Mouse (Mus musculus) heart, embryonic 15.5 days (tissue): ENCODE results near the gene Gsk3a. TPM values are rescaled to one million over a fixed set of nuclear protein-coding genes. Genes with fewer than 3 reads are reported as not detected.

Source experiments
- ATAC-seq: fragments of 200-750 bp; cut with Nextera tagmentation; replicated peaks from 2 replicates; pipeline ENCODE4 v1.8.0; 2017; ENCODE audit warnings: low read depth, moderate TSS enrichment; ENCODE audit not compliant: insufficient number of reproducible peaks, insufficient read depth, low FRiP score
- H3K27ac ChIP-seq: fragments of 300-500 bp; sonication (generic); 2 replicates; pipeline ENCODE4 v1.5.1; 2015; ENCODE audit warnings: mild to moderate bottlenecking, inconsistent platforms
- H3K27me3 ChIP-seq: fragments of 300-500 bp; sonication (generic); 2 replicates; pipeline ENCODE4 v1.6.1; 2015; ENCODE audit warnings: inconsistent platforms
- H3K36me3 ChIP-seq: fragments of 300-500 bp; sonication (generic); 2 replicates; pipeline ENCODE4 v1.6.1; 2015; ENCODE audit warnings: mild to moderate bottlenecking, inconsistent platforms
- H3K4me1 ChIP-seq: fragments of 300-500 bp; sonication (generic); replicated peaks from 2 replicates; pipeline ENCODE4 v1.6.1; 2015; ENCODE audit warnings: inconsistent platforms
- H3K4me2 ChIP-seq: fragments of 300-500 bp; sonication (generic); 2 replicates; pipeline ENCODE4 v1.6.1; 2015; ENCODE audit warnings: inconsistent platforms, mild to moderate bottlenecking, moderate library complexity
- H3K4me3 ChIP-seq: fragments of 300-500 bp; sonication (generic); 2 replicates; pipeline ENCODE4 v1.5.1; 2015; ENCODE audit warnings: mild to moderate bottlenecking, inconsistent platforms
- H3K9ac ChIP-seq: fragments of 300-500 bp; sonication (generic); 2 replicates; pipeline ENCODE4 v1.6.1; 2015; ENCODE audit warnings: mild to moderate bottlenecking, inconsistent platforms
- H3K9me3 ChIP-seq: fragments of 300-500 bp; sonication (generic); replicated peaks from 2 replicates; pipeline ENCODE4 v1.6.1; 2016; ENCODE audit warnings: inconsistent platforms
- WGBS: fragments of 180-500 bp; shearing (Covaris S2); methylation state at CpG from one replicate; pipeline ENCODE4 v1.1.7; 2015; ENCODE audit warnings: mixed read lengths; 5-methylcytosine and 5-hydroxymethylcytosine counted together
- polyA plus RNA-seq: library from polyadenylated mRNA; unstranded; fragments of >200 nt; fragmentation: Nextera tagmentation; extraction: Ambion mirVana; gene quantifications from 2 replicates; pipeline ENCODE4 v1.2.1, GENCODE M21; 2015

The Gsk3a gene
- polyA plus RNA-seq, 1 experiment from 2014 or later, result 6.6 TPM

- H3K4me2 ChIP-seq, result no peak overlapping the region
- no peak for ATAC-seq
- 57% methylated on average over 5 of the region's 5 CpGs for WGBS
- H3K4me3 ChIP-seq, result no peak overlapping the region
- peaks cover 19% of the 10 kb centered on the region for H3K4me1 ChIP-seq
- H3K27ac ChIP-seq, result no peak overlapping the region
- H3K9ac ChIP-seq, result no peak overlapping the region
- H3K27me3 ChIP-seq, result no peaks in the 10 kb centered on the region
- H3K36me3 ChIP-seq, result peaks cover 72% of the 10 kb centered on the region
- no peaks in the 10 kb centered on the region for H3K9me3 ChIP-seq
These were observed 5.5 kb downstream of the Gsk3a start for GRCm38 (mm10) chr7:25232101-25232648.

- no peak overlapping the region for H3K9ac ChIP-seq
- no peak for ATAC-seq
- no peak overlapping the region for H3K27ac ChIP-seq
- 82% methylated on average over 9 of the region's 9 CpGs for WGBS
- peaks cover 7% of the 10 kb centered on the region; the same call in 1 of the 2 replicates for H3K4me1 ChIP-seq
- H3K27me3 ChIP-seq, result no peaks in the 10 kb centered on the region
- no peak overlapping the region for H3K4me2 ChIP-seq
- no peak overlapping the region for H3K4me3 ChIP-seq
- no peaks in the 10 kb centered on the region for H3K9me3 ChIP-seq
- peaks cover 85% of the 10 kb centered on the region for H3K36me3 ChIP-seq
These were observed 6.9 kb downstream of the Gsk3a start for GRCm38 (mm10) chr7:25230690-25231285.

DNA sequence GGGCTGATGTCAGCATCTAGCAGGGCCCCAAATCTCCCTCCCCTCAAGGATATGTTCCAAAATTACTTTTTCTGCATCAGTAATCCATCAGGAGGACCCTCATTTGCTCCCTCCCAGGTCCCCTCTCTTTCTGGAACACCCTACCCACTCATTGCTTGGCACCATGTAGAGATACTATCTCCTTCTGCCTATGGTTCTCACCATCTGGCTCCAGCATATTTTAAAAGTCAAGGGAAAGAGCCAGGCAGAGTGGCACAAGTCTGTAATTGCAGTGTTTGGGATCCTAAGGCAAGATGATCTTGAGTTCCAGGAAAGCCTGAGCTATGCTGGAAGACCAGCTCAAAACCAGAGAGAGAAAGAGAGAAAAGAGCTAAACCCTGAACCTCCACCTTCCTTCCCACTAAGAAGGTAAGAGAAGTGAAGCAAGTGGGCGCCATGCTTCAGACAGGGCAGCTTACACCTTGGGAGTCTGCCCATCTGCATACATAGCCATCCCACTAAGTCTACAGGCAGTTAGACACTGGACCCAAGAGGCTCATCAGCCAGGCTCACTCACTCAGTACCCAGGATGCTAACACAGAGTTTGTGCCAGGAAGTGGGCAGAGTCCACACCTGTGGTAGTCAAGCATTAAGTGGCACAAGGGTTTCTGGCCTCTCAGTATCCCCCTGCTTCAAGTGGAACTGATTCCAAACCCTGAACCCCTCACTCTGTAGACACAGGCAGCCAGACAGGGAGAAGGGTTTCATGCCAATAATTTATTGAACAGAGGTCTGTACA is 9.9 kb downstream of the Gsk3a start:
- Histone ChIP-seq H3K27ac (no peak overlapping the region), H3K4me3 (no peak overlapping the region), H3K4me1 (peaks cover 8% of the 10 kb centered on the region), H3K4me2 (no peak overlapping the region), H3K36me3 (peaks cover 86% of the 10 kb centered on the region), H3K27me3 (no peaks in the 10 kb centered on the region), H3K9ac (no peak overlapping the region), H3K9me3 (no peaks in the 10 kb centered on the region)
- ATAC-seq, result no peak
- whole genome bisulfite sequencing, result 94% methylated on average over 1 of the region's 1 CpGs

DNA sequence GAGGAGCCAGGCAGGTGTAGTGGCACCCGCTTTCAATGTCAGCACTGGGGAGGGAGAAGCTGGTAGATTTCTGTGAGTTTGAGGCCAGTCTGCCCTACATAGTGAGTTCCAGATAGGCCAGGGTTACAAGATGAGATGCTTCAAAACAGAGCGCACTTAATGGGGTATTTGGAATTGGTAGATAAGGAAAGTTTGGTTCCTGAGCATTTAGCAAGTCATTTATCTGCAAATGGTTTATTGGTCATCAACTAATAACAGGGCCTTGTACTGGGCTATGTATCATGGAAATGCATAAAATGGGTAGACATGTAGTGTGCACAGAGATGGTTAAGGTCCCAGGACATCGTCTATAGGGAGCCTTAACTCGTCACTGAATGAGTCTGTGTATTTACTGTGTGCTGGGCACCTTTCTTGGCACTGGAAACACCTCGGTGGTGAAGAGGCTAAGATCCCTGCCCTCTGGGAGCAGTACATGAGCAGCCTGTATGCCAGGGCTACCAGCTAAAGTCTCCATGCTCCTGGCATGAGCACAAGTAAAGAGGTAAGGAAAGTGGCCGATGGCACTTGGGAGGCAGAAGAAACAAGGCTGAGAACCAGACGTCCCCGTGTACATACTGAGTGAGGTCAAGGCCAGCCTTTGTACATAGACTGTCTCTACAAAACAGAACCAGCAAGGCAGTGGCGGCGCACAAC is 15.2 kb downstream of the Gsk3a start:
- Histone ChIP-seq H3K27ac (no peak overlapping the region), H3K4me1 (peaks cover 34% of the 10 kb centered on the region), H3K4me2 (peak overlapping the region; percentile 95), H3K9ac (peak overlapping the region; percentile 80), H3K4me3 (peak overlapping the region; percentile 91), H3K27me3 (no peaks in the 10 kb centered on the region), H3K36me3 (peaks cover 34% of the 10 kb centered on the region), H3K9me3 (no peaks in the 10 kb centered on the region)
- ATAC-seq, result no peak
- 80% methylated on average over 10 of the region's 10 CpGs for WGBS

DNA sequence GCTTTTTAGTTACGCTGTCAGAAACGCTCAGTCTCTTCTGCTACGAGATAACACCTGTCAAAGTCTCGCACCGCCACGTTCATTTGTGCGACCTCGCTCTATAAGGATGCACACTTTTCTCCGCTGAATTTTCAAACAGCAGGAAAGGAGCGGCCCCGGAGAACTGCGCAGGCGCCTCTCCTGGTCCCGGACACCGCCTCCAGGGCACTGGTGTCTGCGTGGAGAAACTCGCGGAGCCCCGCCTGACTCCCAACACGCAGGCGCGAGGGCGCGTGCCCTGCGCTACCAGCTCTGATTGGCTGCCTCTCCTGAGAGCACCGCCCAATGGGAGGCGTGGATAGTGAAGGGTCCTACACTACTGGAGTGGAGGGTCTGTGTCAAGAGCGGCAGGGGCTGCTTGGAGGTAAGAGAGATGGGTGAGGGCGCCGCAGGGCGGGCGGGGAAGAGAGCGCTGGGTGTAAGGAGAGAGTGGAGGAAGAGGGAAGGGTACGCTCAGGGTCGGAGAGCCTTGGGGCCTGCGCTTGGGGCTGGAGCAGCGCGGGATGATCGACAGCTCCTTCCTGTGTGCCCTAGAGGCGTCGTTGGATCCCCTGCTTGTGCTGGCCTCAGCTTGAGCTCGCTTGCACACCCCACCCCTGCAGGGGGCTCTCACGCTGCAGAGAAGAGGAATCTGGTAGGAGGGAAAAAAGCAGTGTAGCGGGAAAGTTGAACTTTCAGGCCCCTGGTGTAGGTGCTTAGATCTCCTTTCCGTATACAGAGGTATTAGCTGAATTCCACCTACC is 16.4 kb downstream of the Gsk3a start, which contains the start of gene Zfp526:
TSS of gene Zfp526 (plus strand) at position 324 of the 782 bp plus-strand sequence.
- peak within 1 kb of the TSS; percentile 95 for H3K4me2 ChIP-seq
- peak within 1 kb of the TSS; percentile 91 for H3K4me3 ChIP-seq
- WGBS, result under 1% methylated on average over 45 of the region's 45 CpGs
- H3K36me3 ChIP-seq, result peaks cover 23% of the 10 kb centered on the region
- H3K27ac ChIP-seq, result peak within 1 kb of the TSS; percentile 95
- peaks cover 33% of the 10 kb centered on the region for H3K4me1 ChIP-seq
- H3K9ac ChIP-seq, result peak within 1 kb of the TSS; percentile 80
- ATAC-seq, result peak; percentile 91
- no peaks in the 10 kb centered on the region for H3K9me3 ChIP-seq
- no peaks in the 10 kb centered on the region for H3K27me3 ChIP-seq

- peaks cover 16% of the 10 kb centered on the region; the same call in 1 of the 2 replicates for H3K36me3 ChIP-seq
- no peaks in the 10 kb centered on the region for H3K9me3 ChIP-seq
- H3K4me3 ChIP-seq, result peak within 1 kb of the TSS; percentile 91
- H3K9ac ChIP-seq, result peak within 1 kb of the TSS; percentile 82
- H3K4me2 ChIP-seq, result peak within 1 kb of the TSS; percentile 95
- peaks cover 33% of the 10 kb centered on the region for H3K4me1 ChIP-seq
- no peaks in the 10 kb centered on the region for H3K27me3 ChIP-seq
- ATAC-seq, result no peak
- peak within 1 kb of the TSS; percentile 95 for H3K27ac ChIP-seq
- WGBS, result 3% methylated on average over 20 of the region's 20 CpGs
These were observed 17.1 kb downstream of the Gsk3a start, which contains the start of gene Dedd2 for GRCm38 (mm10) chr7:25220457-25221101. TSS of gene Dedd2 (minus strand) at chr7:25220615.

GRCm38 (mm10) chr7:25219756-25220456 is 17.7 kb downstream of the Gsk3a start:
- Histone ChIP-seq H3K9ac (peak overlapping the region; percentile 82), H3K27ac (peak overlapping the region; percentile 95), H3K4me1 (peaks cover 33% of the 10 kb centered on the region), H3K36me3 (peaks cover 15% of the 10 kb centered on the region; the same call in 1 of the 2 replicates), H3K4me2 (peak overlapping the region; percentile 95), H3K27me3 (no peaks in the 10 kb centered on the region), H3K9me3 (no peaks in the 10 kb centered on the region), H3K4me3 (peak overlapping the region; percentile 91)
- peak; percentile 78 for ATAC-seq
- WGBS, result 1% methylated on average over 31 of the region's 31 CpGs

DNA sequence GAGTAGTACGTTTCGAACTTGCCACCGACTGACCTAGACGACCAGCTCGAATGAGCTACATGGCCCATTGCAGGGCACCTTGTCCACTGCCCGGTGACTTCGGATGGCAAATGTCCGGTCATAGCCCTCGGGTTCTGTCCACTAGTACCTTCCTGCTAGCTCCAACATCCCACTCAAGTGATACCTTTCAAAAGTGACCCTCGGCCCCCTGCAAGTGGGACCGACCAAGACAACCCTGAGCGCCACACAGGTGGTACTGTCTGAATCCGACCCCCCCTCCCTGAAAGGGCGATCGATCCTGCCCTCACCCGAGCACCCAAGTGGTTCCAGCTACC is 18.3 kb downstream of the Gsk3a start:
- Histone ChIP-seq H3K27ac (peak overlapping the region; percentile 95), H3K9ac (peak overlapping the region; percentile 82), H3K4me2 (peak overlapping the region; percentile 95), H3K9me3 (no peaks in the 10 kb centered on the region), H3K27me3 (no peaks in the 10 kb centered on the region), H3K4me3 (peak overlapping the region; percentile 91), H3K4me1 (peaks cover 33% of the 10 kb centered on the region), H3K36me3 (peaks cover 10% of the 10 kb centered on the region; the same call in 1 of the 2 replicates)
- ATAC-seq, result no peak
- WGBS, result under 1% methylated on average over 16 of the region's 16 CpGs

DNA sequence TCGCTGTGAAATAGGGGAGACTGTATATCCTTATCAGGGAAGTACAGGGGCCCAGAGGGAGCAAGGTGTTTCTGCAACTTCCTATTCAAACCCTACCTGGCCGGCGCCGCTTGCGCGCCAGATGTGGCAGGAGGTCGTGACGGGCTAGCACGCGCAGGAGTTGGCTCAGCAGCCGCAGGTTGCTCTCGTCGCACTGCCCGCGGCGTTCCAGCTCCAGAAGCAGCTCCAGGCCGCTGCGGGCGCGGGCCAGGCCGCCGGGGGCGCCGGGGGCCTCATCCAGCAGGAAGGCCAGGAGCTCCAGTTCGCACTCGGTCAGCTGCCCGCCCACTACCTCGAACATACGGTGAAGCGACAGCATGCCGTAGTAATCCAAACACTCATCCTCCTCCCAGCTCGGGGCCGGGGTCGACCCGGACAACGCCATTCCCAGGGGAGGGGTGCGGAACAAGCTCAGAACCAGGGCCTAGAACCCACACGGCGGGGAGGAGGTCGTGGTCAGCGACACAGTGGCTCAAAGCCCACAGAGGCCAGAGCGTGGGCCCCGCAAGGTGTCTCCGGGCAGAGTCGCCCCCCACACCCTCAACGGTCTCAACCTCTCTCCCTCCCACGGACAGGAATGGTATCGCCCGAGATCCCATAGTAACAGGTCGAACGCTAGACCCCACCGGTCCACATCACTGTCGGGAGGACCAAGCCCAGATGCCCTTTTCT is 18.8 kb downstream of the Gsk3a start:
- Histone ChIP-seq H3K4me2 (peak overlapping the region; percentile 95), H3K27me3 (no peaks in the 10 kb centered on the region), H3K36me3 (peaks cover 8% of the 10 kb centered on the region; the same call in 1 of the 2 replicates), H3K4me1 (peaks cover 33% of the 10 kb centered on the region), H3K4me3 (peak overlapping the region; percentile 91), H3K27ac (peak overlapping the region; percentile 95), H3K9me3 (no peaks in the 10 kb centered on the region), H3K9ac (peak overlapping the region; percentile 82)
- under 1% methylated on average over 53 of the region's 53 CpGs for WGBS
- ATAC-seq, result no peak
